Mouse (Mus musculus) liver, adult 2 months (tissue): ENCODE results near the gene Igdcc3. TPM values are rescaled to one million over a fixed set of nuclear protein-coding genes. Genes with fewer than 3 reads are reported as not detected.

Experiments used
- DNase-seq: peaks from one replicate; pipeline ENCODE4 v3.0.0-alpha.2; 2011; ENCODE audit warnings: low read depth, low spot score; ENCODE audit errors: extremely low read depth
- H3K27ac ChIP-seq: fragments of 200-500 bp; replicated peaks from 2 replicates; pipeline ENCODE4 v1.5.1; 2012; ENCODE audit warnings: low read depth, mild to moderate bottlenecking, control low read depth, inconsistent platforms, low read length; ENCODE audit not compliant: insufficient read depth
- H3K27me3 ChIP-seq: fragments of 200-500 bp; 2 replicates; pipeline ENCODE4 v1.6.1; 2012; ENCODE audit warnings: mild to moderate bottlenecking, moderate library complexity, low read length, inconsistent platforms; ENCODE audit not compliant: control insufficient read depth, insufficient read depth
- H3K36me3 ChIP-seq: fragments of 200-500 bp; 2 replicates; pipeline ENCODE4 v1.6.1; 2012; ENCODE audit warnings: low read length, inconsistent platforms; ENCODE audit not compliant: control insufficient read depth, insufficient read depth
- H3K4me1 ChIP-seq: fragments of 200-500 bp; 2 replicates; pipeline ENCODE4 v1.6.1; 2011; ENCODE audit warnings: low read length; ENCODE audit not compliant: control insufficient read depth, insufficient read depth
- H3K4me3 ChIP-seq: fragments of 200-500 bp; 2 replicates; pipeline ENCODE4 v1.5.1; 2011; ENCODE audit warnings: low read depth, mild to moderate bottlenecking, control low read depth, low read length, moderate library complexity; ENCODE audit not compliant: insufficient read depth
- H3K79me2 ChIP-seq: fragments of 200-500 bp; 2 replicates; pipeline ENCODE4 v1.6.1; 2012; ENCODE audit warnings: inconsistent platforms, mild to moderate bottlenecking, low read length, moderate library complexity; ENCODE audit not compliant: control insufficient read depth, insufficient read depth
- H3K9ac ChIP-seq: fragments of 200-500 bp; 2 replicates; pipeline ENCODE4 v1.6.1; 2012; ENCODE audit warnings: low read depth, mild to moderate bottlenecking, control low read depth, inconsistent platforms, low read length
- CTCF ChIP-seq: fragments of 200-500 bp; IDR thresholded peaks from 2 replicates; pipeline ENCODE4 v1.5.1; 2011; ENCODE audit warnings: low read depth, low read length, control low read depth
- POLR2A ChIP-seq: fragments of 200-500 bp; IDR thresholded peaks from 2 replicates; pipeline ENCODE4 v1.6.1; 2011; ENCODE audit warnings: low read length, control low read depth; ENCODE audit not compliant: insufficient read depth; ENCODE audit errors: extremely low read depth
- WGBS: fragments of 180-500 bp; shearing (Covaris S2); methylation state at CpG from one replicate; pipeline ENCODE4 v1.1.7; 2018; 5-methylcytosine and 5-hydroxymethylcytosine counted together
- polyA plus RNA-seq: library from polyadenylated mRNA; depleted of rRNA; stranded (reverse); fragments of >200 nt; gene quantifications from 2 replicates; pipeline ENCODE4 v1.2.3, GENCODE M21; 2012
- total RNA-seq: library from RNA; depleted of rRNA; stranded (reverse); fragments of >200 nt; gene quantifications from 2 replicates; pipeline ENCODE4 v1.2.3, GENCODE M21; 2014

The Igdcc3 gene
- total and polyA plus RNA-seq, 2 experiments = not detected

DNA sequence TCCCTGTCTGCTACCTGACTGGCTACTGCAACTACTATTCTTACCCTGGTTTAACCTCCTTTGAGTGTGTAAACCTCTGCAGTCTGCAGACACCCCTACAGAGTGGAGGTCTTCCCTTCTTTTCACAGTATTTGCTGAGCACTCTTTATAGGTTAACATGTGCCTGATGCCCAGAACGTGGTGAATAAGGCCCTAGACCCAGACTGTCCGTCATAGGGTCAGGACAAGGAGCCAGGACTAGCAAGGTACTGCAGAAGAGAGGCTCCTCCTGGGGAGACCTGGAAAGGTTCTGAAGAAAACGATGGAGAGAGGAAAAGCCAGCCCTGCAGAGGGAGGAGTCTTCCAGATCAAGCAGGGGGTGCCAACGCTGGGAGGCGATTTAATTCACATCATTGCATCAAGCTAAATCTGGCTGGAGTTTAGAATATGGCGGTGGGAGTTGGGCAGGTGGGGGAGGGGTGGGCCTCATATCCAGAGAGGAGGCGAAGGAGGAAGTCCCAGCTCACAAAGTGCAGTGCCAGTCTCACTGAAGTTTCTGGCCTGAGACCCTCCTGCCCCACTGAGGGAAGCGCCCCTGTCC lies 37.7 kb upstream of the Igdcc3 start:
- Histone ChIP-seq H3K4me3 (no peak overlapping the region), H3K36me3 (no peaks in the 10 kb centered on the region), H3K27ac (no peak overlapping the region), H3K27me3 (peaks cover 19% of the 10 kb centered on the region), H3K79me2 (no peaks in the 10 kb centered on the region), H3K9ac (no peak overlapping the region), H3K4me1 (0 out of 2 replicates have a peak, but pooled peaks cover 7% of the 10 kb centered on the region)
- TF ChIP-seq POLR2A (no peak), CTCF (no peak)
- 58% methylated on average over 8 of the region's 8 CpGs for WGBS
- DNase-seq = no peak

DNA sequence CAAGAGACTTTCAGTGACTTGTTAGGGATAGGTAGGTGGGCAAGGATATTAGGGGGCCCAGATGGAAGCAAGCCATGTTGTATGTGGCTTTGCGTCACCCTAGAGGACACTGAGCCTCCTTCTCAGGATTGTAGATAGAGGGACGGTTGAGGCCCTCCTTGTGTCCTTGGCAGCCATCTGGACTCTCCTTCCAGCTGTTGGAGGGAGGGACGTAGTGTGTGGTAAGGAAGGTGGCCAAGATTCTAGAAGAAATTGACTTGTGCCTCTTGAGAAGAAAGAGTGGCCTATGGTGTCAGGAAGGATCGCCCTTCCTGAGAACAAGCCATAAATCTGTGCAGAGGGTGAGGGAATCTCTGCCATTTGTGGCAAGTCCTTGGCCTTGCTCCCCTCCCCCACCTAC lies 34.2 kb upstream of the Igdcc3 start:
- no peak for DNase-seq
- 92% methylated on average over 4 of the region's 4 CpGs for WGBS
- Histone ChIP-seq H3K4me3 (no peak overlapping the region), H3K9ac (no peak overlapping the region), H3K27me3 (peaks cover 11% of the 10 kb centered on the region), H3K27ac (no peak overlapping the region), H3K79me2 (no peaks in the 10 kb centered on the region), H3K36me3 (no peaks in the 10 kb centered on the region), H3K4me1 (0 out of 2 replicates have a peak, but pooled peaks cover 3% of the 10 kb centered on the region)
- TF ChIP-seq CTCF = no peak
- no peak for TF ChIP-seq POLR2A

DNA sequence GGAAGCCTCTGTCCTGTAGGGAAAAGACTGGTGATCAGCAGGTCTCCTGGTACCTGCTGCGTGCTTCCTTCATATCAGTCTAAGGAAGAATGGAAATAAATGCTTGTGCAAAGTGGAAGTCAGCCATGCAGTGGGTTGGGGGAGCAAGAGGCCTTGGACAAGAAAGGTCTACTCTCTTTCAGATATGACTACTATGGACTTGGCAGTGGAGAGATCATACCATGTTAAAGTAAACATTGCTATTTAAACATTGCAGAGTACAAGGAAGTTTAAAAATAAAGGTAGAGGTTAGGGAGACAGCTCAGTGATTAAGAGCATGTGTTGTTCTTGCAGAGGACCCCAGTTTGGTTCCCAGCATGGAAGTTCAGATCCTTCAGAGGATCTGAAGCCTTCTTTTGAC lies 33.1 kb upstream of the Igdcc3 start:
- no peak overlapping the region for H3K27ac ChIP-seq
- TF ChIP-seq POLR2A (no peak), CTCF (no peak)
- H3K4me1 ChIP-seq = no peaks in the 10 kb centered on the region
- H3K79me2 ChIP-seq = no peaks in the 10 kb centered on the region
- WGBS = 77% methylated on average over 1 of the region's 1 CpGs
- no peak for DNase-seq
- H3K9ac ChIP-seq = no peak overlapping the region
- no peaks in the 10 kb centered on the region for H3K36me3 ChIP-seq
- H3K4me3 ChIP-seq = no peak overlapping the region
- peaks cover 2% of the 10 kb centered on the region; the same call in 1 of the 2 replicates for H3K27me3 ChIP-seq

DNA sequence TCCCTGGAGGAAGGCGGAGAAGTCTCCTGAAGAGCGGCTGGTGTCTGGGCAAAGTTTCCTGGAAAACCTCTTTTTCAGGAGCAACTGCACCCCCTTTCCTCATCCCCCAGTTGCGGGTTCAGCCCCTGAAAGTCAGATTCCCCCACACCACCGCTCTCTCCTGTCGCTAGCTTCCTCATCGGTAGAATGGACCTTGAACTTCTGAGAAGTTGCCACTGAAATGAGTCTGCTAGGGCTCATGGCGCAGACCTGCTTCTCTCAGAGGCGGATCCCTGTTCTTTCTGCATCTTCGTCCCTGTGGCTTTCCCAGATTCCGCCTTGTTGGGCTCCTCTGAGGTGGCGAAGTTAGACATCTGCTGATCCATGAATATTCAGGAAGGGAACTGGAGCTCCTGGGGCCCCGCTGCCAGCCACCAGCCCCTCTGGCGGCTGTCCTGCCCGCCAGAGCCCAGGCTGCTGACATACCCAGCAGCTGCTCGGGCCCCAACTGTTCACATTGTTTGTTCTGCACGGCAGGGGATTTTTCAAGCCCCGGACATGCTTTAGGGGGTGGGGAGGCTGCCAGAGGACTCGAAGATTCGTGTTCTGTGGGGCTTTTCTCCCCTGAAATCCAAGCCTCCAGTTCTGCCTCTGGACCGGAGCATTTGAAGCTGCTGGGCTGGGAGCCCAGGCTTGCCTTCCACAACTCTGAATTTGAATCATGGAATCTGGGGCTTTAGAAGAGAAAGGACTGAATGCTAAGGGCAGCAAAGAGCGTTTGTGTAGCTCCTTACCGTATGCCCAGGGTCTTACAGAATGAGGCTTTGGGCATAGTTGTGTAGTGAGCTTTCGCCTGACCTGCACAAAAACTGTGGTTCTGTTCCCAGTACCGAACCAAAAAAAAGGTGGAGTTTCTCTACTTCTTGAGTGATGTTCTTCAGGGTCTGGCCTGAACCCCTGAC lies 31.6 kb upstream of the Igdcc3 start:
- Histone ChIP-seq H3K36me3 (no peaks in the 10 kb centered on the region), H3K4me1 (no peaks in the 10 kb centered on the region), H3K27ac (no peak overlapping the region), H3K4me3 (no peak overlapping the region), H3K27me3 (no peaks in the 10 kb centered on the region), H3K79me2 (no peaks in the 10 kb centered on the region), H3K9ac (no peak overlapping the region)
- 43% methylated on average over 24 of the region's 24 CpGs for WGBS
- no peak for DNase-seq
- TF ChIP-seq POLR2A (no peak), CTCF (no peak)

DNA sequence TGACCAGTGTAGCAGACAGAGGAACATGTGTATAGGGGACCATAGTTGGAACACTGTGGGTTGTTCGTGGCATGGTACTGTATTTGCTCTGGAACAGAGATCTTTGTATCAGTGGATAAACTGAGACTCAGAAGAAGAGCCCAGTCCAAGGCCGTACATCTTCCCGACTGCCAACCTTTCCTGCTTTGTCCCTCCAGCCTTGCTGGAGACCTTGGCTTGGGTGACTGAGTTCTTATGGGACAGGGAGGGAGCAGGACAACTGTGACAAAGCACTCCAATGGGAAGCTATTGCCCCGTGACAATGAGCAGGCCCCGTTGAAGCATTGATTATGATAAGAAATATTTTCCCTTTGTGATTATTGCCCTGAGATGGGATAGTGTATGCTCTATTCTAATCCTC lies 29.3 kb upstream of the Igdcc3 start:
- no peak for DNase-seq
- H3K9ac ChIP-seq = no peak overlapping the region
- H3K27me3 ChIP-seq = no peaks in the 10 kb centered on the region
- WGBS = 82% methylated on average over 5 of the region's 5 CpGs
- no peaks in the 10 kb centered on the region for H3K79me2 ChIP-seq
- H3K27ac ChIP-seq = no peak overlapping the region
- H3K4me1 ChIP-seq = no peaks in the 10 kb centered on the region
- H3K36me3 ChIP-seq = no peaks in the 10 kb centered on the region
- no peak overlapping the region for H3K4me3 ChIP-seq
- TF ChIP-seq CTCF = no peak
- TF ChIP-seq POLR2A = no peak
